Mouse (Mus musculus) kidney, embryonic 14.5 days (tissue): Measurements from ENCODE around the gene Col27a1. TPM values are rescaled to one million over a fixed set of nuclear protein-coding genes. Genes with fewer than 3 reads are reported as not detected.

ENCODE experiments used
- ATAC-seq: fragments of 200-750 bp; cut with Nextera tagmentation; 2 replicates; pipeline ENCODE4 v1.8.0; 2017; ENCODE audit warnings: moderate number of reproducible peaks, mild to moderate bottlenecking, moderate TSS enrichment, moderate library complexity; ENCODE audit not compliant: low FRiP score, low TSS enrichment
- H3K27ac ChIP-seq: fragments of 300-500 bp; sonication (generic); 2 replicates; pipeline ENCODE4 v1.5.1; 2014; ENCODE audit warnings: low read depth, mild to moderate bottlenecking, low read length, moderate library complexity, mixed read lengths
- H3K27me3 ChIP-seq: fragments of 300-500 bp; sonication (generic); 2 replicates; pipeline ENCODE4 v1.6.1; 2014; ENCODE audit warnings: mild to moderate bottlenecking, low read length; ENCODE audit not compliant: control insufficient read depth, insufficient read depth
- H3K36me3 ChIP-seq: fragments of 300-500 bp; sonication (generic); 2 replicates; pipeline ENCODE4 v1.6.1; 2014; ENCODE audit warnings: low read length, mixed read lengths; ENCODE audit not compliant: control insufficient read depth, insufficient read depth
- H3K4me1 ChIP-seq: fragments of 300-500 bp; sonication (generic); 2 replicates; pipeline ENCODE4 v1.6.1; 2014; ENCODE audit warnings: low read length, mixed read lengths; ENCODE audit not compliant: control insufficient read depth, insufficient read depth
- H3K4me2 ChIP-seq: fragments of 300-500 bp; sonication (generic); replicated peaks from 2 replicates; pipeline ENCODE4 v1.6.1; 2014; ENCODE audit warnings: low read depth, mild to moderate bottlenecking, low read length
- H3K4me3 ChIP-seq: fragments of 300-500 bp; sonication (generic); 2 replicates; pipeline ENCODE4 v1.5.1; 2014; ENCODE audit warnings: mild to moderate bottlenecking, low read length
- H3K9ac ChIP-seq: fragments of 300-500 bp; sonication (generic); 2 replicates; pipeline ENCODE4 v1.6.1; 2014; ENCODE audit warnings: low read depth, mild to moderate bottlenecking, low read length, moderate library complexity
- H3K9me3 ChIP-seq: fragments of 300-500 bp; sonication (generic); 2 replicates; pipeline ENCODE4 v1.6.1; 2016; ENCODE audit warnings: low read length; ENCODE audit not compliant: control insufficient read depth
- WGBS: fragments of 180-500 bp; shearing (Covaris S2); extraction: QIAGEN DNeasy Blood & Tissue Kit; methylation state at CpG from one replicate; pipeline ENCODE4 v1.1.7; 2014; 5-methylcytosine and 5-hydroxymethylcytosine counted together
- polyA plus RNA-seq: library from polyadenylated mRNA; unstranded; fragments of >200 nt; fragmentation: Nextera tagmentation; extraction: Ambion mirVana; gene quantifications from 2 replicates; pipeline ENCODE4 v1.2.1, GENCODE M21; 2014

The Col27a1 gene
- polyA plus RNA-seq, 1 experiment from 2014 or later = 8.8 TPM

GRCm38 (mm10) chr4:63295641-63296040, 81.8 kb downstream of the Col27a1 start:
- 93% methylated on average over 1 of the region's 1 CpGs for WGBS
- no peak overlapping the region for H3K4me3 ChIP-seq
- ATAC-seq = no peak

GRCm38 (mm10) chr4:63296263-63296662, 82.5 kb downstream of the Col27a1 start:
- H3K9ac ChIP-seq = no peak overlapping the region
- WGBS = 58% methylated on average over 3 of the region's 3 CpGs
- no peak overlapping the region for H3K4me2 ChIP-seq
- H3K4me1 ChIP-seq = no peaks in the 10 kb centered on the region
- no peak overlapping the region for H3K4me3 ChIP-seq
- no peaks in the 10 kb centered on the region for H3K27me3 ChIP-seq
- H3K9me3 ChIP-seq = no peaks in the 10 kb centered on the region
- no peak for ATAC-seq
- peaks cover 8% of the 10 kb centered on the region; the same call in 1 of the 2 replicates for H3K36me3 ChIP-seq
- H3K27ac ChIP-seq = no peak overlapping the region

More at GRCm38 (mm10) chr4:63295641-63296040, 81.8 kb downstream of the Col27a1 start:
- Histone ChIP-seq H3K4me1 (no peaks in the 10 kb centered on the region), H3K9me3 (no peaks in the 10 kb centered on the region), H3K9ac (no peak overlapping the region), H3K36me3 (peaks cover 8% of the 10 kb centered on the region; the same call in 1 of the 2 replicates), H3K4me2 (no peak overlapping the region), H3K27me3 (no peaks in the 10 kb centered on the region), H3K27ac (no peak overlapping the region)

- no peak for ATAC-seq
- no peaks in the 10 kb centered on the region for H3K27me3 ChIP-seq
- H3K9ac ChIP-seq = no peak overlapping the region
- peaks cover 8% of the 10 kb centered on the region; the same call in 1 of the 2 replicates for H3K36me3 ChIP-seq
- H3K9me3 ChIP-seq = no peaks in the 10 kb centered on the region
- no peak overlapping the region for H3K4me3 ChIP-seq
- 78% methylated on average over 8 of the region's 8 CpGs for WGBS
- H3K27ac ChIP-seq = no peak overlapping the region
- no peaks in the 10 kb centered on the region for H3K4me1 ChIP-seq
- no peak overlapping the region for H3K4me2 ChIP-seq
Measured at GRCm38 (mm10) chr4:63296876-63297275, 83.1 kb downstream of the Col27a1 start.

GRCm38 (mm10) chr4:63298191-63298590, 84.4 kb downstream of the Col27a1 start:
- H3K27me3 ChIP-seq = no peaks in the 10 kb centered on the region
- no peak overlapping the region for H3K4me2 ChIP-seq
- peaks cover 6% of the 10 kb centered on the region; the same call in 1 of the 2 replicates for H3K36me3 ChIP-seq
- no peak overlapping the region for H3K9ac ChIP-seq
- 89% methylated on average over 8 of the region's 8 CpGs for WGBS
- no peaks in the 10 kb centered on the region for H3K4me1 ChIP-seq
- H3K27ac ChIP-seq = no peak overlapping the region
- ATAC-seq = no peak
- H3K4me3 ChIP-seq = no peak overlapping the region
- H3K9me3 ChIP-seq = no peaks in the 10 kb centered on the region

- H3K27ac ChIP-seq = no peak overlapping the region
- no peak overlapping the region for H3K4me3 ChIP-seq
- no peak overlapping the region for H3K9ac ChIP-seq
- no peaks in the 10 kb centered on the region for H3K27me3 ChIP-seq
- no peak overlapping the region for H3K4me2 ChIP-seq
- no peak for ATAC-seq
- H3K36me3 ChIP-seq = peaks cover 3% of the 10 kb centered on the region; the same call in 1 of the 2 replicates
- WGBS = 74% methylated on average over 4 of the region's 4 CpGs
- no peaks in the 10 kb centered on the region for H3K9me3 ChIP-seq
- H3K4me1 ChIP-seq = no peaks in the 10 kb centered on the region
Measured at GRCm38 (mm10) chr4:63302641-63303040, 88.8 kb downstream of the Col27a1 start.

GRCm38 (mm10) chr4:63307175-63308062, 93.6 kb downstream of the Col27a1 start:
- no peaks in the 10 kb centered on the region for H3K27me3 ChIP-seq
- peak; percentile 75 for ATAC-seq
- H3K36me3 ChIP-seq = peaks cover 9% of the 10 kb centered on the region; the same call in 1 of the 2 replicates
- no peak overlapping the region for H3K4me3 ChIP-seq
- no peaks in the 10 kb centered on the region for H3K9me3 ChIP-seq
- no peaks in the 10 kb centered on the region for H3K4me1 ChIP-seq
- 30% methylated on average over 21 of the region's 21 CpGs for WGBS
- no peak overlapping the region for H3K9ac ChIP-seq
- no peak overlapping the region for H3K27ac ChIP-seq
- no peak overlapping the region for H3K4me2 ChIP-seq

- Histone ChIP-seq H3K27ac (no peak overlapping the region), H3K4me1 (no peaks in the 10 kb centered on the region), H3K36me3 (peaks cover 12% of the 10 kb centered on the region; the same call in 1 of the 2 replicates), H3K9me3 (no peaks in the 10 kb centered on the region), H3K9ac (no peak overlapping the region), H3K27me3 (no peaks in the 10 kb centered on the region), H3K4me2 (no peak overlapping the region), H3K4me3 (no peak overlapping the region)
- WGBS = 83% methylated on average over 3 of the region's 3 CpGs
- no peak for ATAC-seq
Measured at GRCm38 (mm10) chr4:63308316-63308715, 94.5 kb downstream of the Col27a1 start.

- no peak overlapping the region for H3K4me3 ChIP-seq
- H3K27ac ChIP-seq = no peak overlapping the region
- no peak overlapping the region for H3K4me2 ChIP-seq
- H3K36me3 ChIP-seq = peaks cover 10% of the 10 kb centered on the region; the same call in 1 of the 2 replicates
- no peak overlapping the region for H3K9ac ChIP-seq
- no peak for ATAC-seq
- H3K4me1 ChIP-seq = no peaks in the 10 kb centered on the region
- H3K27me3 ChIP-seq = no peaks in the 10 kb centered on the region
- H3K9me3 ChIP-seq = no peaks in the 10 kb centered on the region
- 52% methylated on average over 10 of the region's 10 CpGs for WGBS
Measured at GRCm38 (mm10) chr4:63310247-63310855, 96.5 kb downstream of the Col27a1 start.

GRCm38 (mm10) chr4:63311426-63311825, 97.6 kb downstream of the Col27a1 start:
- H3K27ac ChIP-seq = no peak overlapping the region
- H3K4me3 ChIP-seq = no peak overlapping the region
- H3K9me3 ChIP-seq = no peaks in the 10 kb centered on the region
- ATAC-seq = no peak
- no peak overlapping the region for H3K4me2 ChIP-seq
- H3K36me3 ChIP-seq = peaks cover 10% of the 10 kb centered on the region; the same call in 1 of the 2 replicates
- H3K9ac ChIP-seq = no peak overlapping the region
- H3K27me3 ChIP-seq = no peaks in the 10 kb centered on the region
- 90% methylated on average over 7 of the region's 7 CpGs for WGBS
- H3K4me1 ChIP-seq = no peaks in the 10 kb centered on the region
